Mouse (Mus musculus): Measurements from ENCODE around the gene Mtmr12.

Mtmr12 gene

DNA sequence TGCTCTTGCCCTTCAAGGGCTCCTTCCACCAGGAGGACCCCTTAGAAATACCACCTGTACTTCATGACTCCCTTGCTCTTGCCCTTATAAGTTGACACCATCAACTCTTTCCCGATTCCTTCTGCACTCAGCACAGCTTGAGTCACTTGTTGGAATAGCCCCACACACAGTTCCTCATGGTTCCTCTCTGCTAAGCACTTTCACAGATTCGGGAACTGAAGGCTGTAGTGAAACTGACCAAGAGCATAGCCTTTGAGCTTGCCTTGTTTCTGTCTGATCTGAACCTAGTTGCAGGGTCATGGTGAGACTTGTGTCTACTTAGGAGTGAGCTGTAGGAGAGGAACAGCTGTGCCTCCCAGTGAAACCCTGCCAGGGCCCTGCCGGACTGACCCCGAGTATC, 28.2 kb downstream of the Mtmr12 start:
- no peak for DNase-seq (ENCODE audit: low read depth in 1 of 2, low spot score in 2 of 2)

GRCm38 (mm10) chr15:12235559-12235958, 30.7 kb downstream of the Mtmr12 start:
- no peak for DNase-seq (ENCODE audit: low read depth in 1 of 2, low spot score in 2 of 2)

- DNase-seq (ENCODE audit: low read depth in 1 of 2, low spot score in 2 of 2): no peak
These were observed 31.2 kb downstream of the Mtmr12 start for GRCm38 (mm10) chr15:12235983-12236382.

DNA sequence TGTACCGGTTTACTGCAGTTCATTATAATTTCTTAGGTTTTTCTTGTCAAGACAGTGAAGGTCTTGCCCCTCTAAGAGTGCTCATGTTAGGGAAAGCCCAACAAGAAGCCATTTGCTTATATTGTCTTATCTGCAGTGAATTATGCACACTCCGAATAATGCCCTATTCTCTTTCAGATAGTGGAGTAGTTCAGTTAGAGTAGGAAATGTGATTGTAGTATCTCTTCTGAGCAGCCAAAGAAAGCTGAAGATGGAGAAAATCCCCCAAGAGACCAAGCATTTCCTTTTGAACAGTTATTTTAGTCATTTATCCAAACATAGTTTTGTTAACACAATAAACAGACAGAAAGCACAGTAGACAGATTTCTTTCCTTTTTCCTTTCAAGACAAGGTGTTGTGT, 32.1 kb downstream of the Mtmr12 start:
- no peak for DNase-seq (ENCODE audit: low read depth in 1 of 2, low spot score in 2 of 2)

DNA sequence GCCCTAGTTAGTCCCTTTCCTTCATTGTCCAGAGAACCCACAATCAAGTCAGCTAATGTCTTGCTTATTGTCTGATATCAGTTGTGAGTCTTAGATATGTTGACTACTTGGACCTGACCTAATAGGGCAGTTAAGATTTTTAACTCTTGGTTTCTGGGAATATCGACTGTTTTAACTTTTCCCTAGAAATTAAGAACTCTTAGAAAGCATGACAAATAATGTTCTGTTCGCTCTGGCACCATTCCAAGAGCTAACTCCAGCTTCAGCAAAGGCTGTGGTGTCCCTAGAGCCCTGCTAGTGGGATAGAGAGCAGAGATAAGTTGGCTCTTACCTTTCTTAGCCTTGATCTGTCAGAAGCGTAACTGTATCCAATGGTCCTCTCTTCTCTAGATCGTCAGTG, 32.7 kb downstream of the Mtmr12 start:
- DNase-seq (ENCODE audit: low read depth in 1 of 2, low spot score in 2 of 2): no peak

- DNase-seq (ENCODE audit: low read depth in 1 of 2, low spot score in 2 of 2): no peak
These were observed 33.5 kb downstream of the Mtmr12 start for GRCm38 (mm10) chr15:12238337-12238736.

- DNase-seq (ENCODE audit: low read depth in 1 of 2, low spot score in 2 of 2): no peak
These were observed 36.0 kb downstream of the Mtmr12 start for GRCm38 (mm10) chr15:12240705-12241328.

- DNase-seq (ENCODE audit: low read depth in 1 of 2, low spot score in 2 of 2): no peak
These were observed 39.0 kb downstream of the Mtmr12 start for GRCm38 (mm10) chr15:12243792-12244191.

GRCm38 (mm10) chr15:12245580-12246359, 40.9 kb downstream of the Mtmr12 start:
- DNase-seq (ENCODE audit: low read depth in 1 of 2, low spot score in 2 of 2): no peak

DNA sequence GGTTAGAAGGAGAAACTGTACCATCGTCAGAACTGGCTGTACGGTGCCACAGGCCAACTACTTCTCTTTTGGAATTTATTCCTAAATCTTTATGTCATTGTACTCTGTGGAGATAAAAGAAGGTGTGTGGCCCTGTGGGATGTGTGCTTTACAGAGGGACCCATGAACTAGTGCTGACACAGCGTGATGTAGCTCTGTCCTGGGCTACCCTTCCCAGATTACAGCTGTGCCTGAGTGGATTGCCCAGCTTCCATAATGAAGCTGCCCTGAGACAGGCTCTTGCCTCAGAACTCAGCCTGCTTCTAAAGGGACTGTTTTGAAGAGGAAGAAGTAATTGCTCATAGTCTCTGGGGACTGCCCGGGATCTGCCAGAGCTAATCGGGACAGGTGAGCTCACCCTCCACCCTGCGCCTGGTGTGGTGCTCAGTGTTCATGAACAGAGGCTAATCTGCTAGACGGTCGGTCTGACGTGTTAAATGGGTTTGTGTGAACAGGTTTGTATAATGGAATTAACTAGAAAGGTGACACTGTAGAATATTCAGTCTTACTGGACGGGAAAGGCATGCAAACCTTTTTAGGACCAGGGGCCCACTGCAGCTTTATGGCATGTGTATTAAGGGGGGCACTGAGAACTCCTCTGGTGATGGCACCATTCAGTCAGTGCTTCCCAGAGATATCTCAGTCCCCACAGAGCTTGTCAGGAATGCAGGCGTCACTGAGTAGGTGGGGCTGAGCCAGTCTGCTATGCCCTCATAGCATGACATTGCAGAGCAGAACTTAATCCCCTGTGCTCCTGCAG, 41.7 kb downstream of the Mtmr12 start:
- DNase-seq (ENCODE audit: low read depth in 1 of 2, low spot score in 2 of 2): no peak

GRCm38 (mm10) chr15:12247159-12247603, 42.4 kb downstream of the Mtmr12 start:
- DNase-seq (ENCODE audit: low read depth in 1 of 2, low spot score in 2 of 2): no peak

- DNase-seq (ENCODE audit: low read depth in 1 of 2, low spot score in 2 of 2): no peak
These were observed 43.5 kb downstream of the Mtmr12 start for GRCm38 (mm10) chr15:12248279-12248678.

DNA sequence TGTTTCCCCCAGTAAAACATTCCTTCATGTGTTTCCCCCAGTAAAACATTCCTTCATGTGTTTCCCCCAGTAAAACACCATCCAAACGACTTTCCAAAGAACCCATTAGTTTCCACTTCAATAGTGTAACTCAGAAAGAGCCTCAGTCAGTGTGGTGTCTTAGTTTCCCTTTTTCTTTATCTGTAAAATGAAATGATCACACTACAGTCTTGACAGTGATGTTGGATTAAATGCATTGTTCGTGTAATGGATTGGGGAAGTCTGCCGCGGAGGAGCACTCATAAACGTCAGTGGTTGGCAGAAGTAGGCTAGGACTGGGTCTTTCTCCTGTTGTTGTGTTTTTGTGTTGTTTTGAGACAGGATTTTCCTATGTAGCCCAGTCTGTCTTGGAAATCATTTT, 45.5 kb downstream of the Mtmr12 start:
- DNase-seq (ENCODE audit: low read depth in 1 of 2, low spot score in 2 of 2): no peak

DNA sequence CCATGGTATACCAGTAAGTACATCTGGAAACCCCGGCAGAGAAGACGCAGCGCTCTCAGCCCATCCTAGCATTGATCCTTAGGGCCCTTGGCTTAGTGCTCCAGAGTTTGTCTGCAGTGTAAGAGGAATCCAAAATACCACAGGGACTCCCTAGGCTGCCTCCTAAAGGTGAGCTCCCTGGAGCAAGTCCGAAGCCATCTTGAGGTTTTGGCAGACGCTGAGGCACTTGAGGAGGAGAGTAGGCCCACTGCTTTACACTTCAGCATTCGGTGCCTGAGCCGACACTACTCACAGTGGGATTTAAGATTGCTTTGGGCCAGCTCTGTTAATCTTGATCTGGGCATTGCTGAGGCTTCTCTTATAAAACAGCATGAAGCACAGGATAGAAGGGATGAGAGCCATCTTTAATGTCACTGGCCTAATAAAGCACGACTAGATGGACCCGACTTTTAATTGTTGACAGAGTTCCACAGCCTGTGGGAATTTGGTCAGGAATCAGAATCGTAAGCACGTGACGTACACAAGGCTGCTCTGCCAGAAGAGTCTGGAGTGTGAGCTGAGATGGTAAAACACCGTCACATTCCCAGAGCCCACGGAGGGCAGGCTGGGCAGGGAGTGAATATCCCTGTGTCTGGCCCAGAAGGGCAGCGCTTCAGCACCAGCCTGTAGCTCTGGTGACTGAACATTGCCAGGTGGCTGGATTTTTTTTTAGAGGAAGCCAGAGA, 46.8 kb downstream of the Mtmr12 start:
- no peak for DNase-seq (ENCODE audit: low read depth in 1 of 2, low spot score in 2 of 2)

DNA sequence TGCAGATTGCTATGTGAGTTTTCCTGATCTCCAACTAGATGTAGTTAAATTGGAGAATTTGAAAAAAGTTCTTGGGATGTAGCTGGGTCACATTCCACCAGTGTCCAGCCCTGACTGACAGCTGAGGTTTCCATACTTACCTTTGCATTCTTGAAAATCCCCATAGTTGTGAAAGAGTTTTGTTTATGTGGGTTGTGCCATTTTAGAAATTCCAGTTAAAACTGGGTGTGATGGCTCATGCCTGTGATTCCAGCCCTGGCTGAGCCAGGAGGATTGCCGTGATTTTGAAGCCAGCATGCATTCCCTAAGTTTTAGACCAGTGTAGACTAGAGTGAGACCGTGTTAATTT, 47.3 kb downstream of the Mtmr12 start:
- DNase-seq (ENCODE audit: low read depth in 1 of 2, low spot score in 2 of 2): no peak

DNA sequence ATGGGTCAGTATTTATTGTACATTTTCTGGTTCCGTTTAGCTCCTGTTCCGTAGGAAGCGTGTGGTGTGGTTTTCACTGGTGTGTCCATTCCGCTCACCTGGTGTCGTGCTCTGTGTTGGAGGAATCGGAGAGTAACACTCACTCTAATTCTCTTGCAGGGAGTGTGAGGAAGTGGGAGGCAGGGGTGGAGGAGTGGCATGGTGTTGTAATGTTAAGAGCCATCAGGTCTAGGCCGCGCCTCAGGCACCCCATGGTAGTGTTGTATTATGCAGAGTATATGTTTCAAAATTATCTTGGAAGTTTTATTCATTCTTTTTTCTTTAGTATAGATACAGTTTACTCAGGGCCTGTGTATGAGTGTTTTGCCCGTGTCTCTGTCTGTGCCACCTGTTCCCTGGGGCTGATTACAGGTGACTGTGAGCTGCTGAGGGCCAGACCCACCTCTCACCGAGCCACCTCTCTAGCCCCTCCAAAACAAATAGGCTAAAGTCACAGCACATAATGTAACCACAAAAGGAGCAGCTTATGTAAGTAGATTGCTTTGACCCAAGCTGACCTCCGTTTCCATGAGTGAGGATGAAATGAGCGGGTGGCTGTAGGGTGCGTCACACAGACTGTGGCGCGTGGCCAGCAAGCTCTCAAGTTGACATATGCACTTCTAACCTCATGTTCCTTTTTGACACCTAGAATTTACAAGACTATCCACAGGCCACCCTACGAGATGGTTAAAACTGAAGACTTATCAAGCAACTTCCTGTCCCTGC, 53.1 kb downstream of the Mtmr12 start:
- DNase-seq (ENCODE audit: low read depth in 1 of 2, low spot score in 2 of 2): no peak

DNA sequence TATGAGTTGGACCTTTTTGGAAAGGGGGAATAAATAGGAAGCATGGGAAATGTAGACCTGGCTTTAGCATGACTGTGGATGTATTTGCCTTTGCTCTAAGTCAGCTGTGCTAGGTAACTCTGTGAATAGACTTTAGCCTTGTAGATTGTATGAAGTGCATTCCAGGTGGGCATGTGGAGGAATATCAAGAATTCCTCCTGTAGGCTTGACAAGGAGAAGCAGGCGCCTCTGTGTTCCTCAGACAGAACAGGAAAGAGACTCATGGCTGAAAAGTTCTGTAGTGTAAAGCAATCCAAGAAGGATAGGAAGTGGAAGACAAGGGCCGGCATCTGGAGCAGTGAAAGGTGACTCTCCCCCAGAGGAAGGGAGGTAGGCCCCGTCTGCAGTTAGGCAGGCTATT, 58.2 kb downstream of the Mtmr12 start:
- no peak for DNase-seq (ENCODE audit: low read depth in 1 of 2, low spot score in 2 of 2)

- no peak for DNase-seq (ENCODE audit: low read depth in 1 of 2, low spot score in 2 of 2)
These were observed 61.6 kb downstream of the Mtmr12 start for GRCm38 (mm10) chr15:12266460-12266859.

DNA sequence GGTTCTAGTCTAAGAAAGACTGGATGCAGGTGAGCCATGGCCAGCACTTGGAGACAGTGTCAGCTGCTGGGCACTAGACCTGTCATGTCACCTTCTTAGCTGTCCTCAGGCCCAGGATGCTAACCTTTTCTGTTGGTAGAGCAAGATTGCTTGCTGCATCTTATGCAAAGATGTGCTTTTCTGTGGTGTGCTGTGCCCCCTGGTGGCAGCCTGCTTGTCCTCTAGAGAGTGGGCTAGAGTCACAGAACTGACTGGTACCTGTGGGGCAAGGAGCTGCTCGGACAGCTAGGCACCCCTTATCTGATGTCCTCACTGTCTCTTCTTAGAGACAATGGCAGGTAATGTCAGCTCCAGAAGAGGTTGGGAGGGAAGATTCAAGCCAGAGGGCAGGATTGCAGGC, 63.2 kb downstream of the Mtmr12 start:
- DNase-seq (ENCODE audit: low read depth in 1 of 2, low spot score in 2 of 2): no peak

DNA sequence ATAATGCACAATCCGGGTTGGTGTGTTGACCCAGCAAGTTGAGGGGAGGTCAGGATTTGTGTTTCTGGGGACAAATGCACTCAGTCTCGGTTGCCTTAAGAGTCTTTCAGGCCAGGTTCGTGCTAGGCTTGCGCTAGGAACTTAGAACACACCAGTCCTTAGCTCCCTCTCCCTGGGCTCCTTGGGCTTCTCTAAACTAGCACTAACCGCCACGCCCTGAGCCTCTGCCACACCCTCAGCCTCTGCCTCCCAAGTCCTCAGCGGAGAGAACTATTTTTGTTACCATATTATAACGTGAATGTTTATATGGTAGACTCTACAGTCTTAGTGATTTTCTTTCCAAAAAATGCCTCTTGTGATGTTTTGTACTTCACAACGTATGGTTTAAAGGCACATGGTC, 66.5 kb downstream of the Mtmr12 start:
- no peak for DNase-seq (ENCODE audit: low read depth in 1 of 2, low spot score in 2 of 2)

Data from monocyte, adult 2 months (primary cell).